Mouse (Mus musculus): Measurements from ENCODE around the gene Akr1b8.
"Not testable (repeated sequence)": the region's sequence is repeated elsewhere in the genome, so short reads cannot be mapped to it uniquely, and the experiment has no call there.

Gene Akr1b8

DNA sequence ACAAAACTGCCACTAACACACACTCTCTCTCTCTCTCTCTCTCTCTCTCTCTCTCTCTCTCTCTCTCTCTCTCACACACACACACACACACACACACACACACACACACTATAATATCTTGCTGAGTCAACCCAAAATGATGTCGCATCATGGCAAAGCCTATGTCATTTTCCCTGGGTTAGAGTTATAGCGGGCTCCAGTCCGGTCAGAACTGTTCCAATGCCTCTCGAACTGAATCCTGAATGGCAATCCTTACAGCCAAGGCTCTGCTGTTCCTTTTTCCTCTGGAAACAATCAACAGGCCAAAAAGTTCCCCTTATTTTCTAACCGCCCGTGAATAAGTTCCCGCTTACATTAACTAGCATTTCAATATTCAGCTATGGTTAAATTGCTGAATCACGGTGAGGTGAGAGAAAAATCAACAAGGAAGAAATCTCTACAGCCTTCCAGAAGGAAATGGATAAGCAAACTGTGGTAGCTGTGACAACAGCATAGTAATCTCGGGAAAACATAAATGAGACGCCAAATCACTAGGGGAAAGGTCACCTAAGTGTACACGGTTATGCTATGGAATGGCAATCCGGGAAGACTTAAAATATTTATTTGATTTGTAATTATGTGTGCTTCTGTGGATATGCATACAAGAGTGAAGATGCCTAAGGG, 3.8 kb upstream of the Akr1b8 start:
- DNase-seq (ENCODE audit: low spot score), result no peak

GRCm38 (mm10) chr6:34351481-34351880, 2.4 kb upstream of the Akr1b8 start:
- DNase-seq (ENCODE audit: low spot score), result not testable (repeated sequence)

- no peak for DNase-seq (ENCODE audit: low spot score)
Measured at GRCm38 (mm10) chr6:34352401-34352800, 1.5 kb upstream of the Akr1b8 start.

- no peak for DNase-seq (ENCODE audit: low spot score)
Measured at GRCm38 (mm10) chr6:34354354-34355348, 732 bp downstream of the Akr1b8 start.

DNA sequence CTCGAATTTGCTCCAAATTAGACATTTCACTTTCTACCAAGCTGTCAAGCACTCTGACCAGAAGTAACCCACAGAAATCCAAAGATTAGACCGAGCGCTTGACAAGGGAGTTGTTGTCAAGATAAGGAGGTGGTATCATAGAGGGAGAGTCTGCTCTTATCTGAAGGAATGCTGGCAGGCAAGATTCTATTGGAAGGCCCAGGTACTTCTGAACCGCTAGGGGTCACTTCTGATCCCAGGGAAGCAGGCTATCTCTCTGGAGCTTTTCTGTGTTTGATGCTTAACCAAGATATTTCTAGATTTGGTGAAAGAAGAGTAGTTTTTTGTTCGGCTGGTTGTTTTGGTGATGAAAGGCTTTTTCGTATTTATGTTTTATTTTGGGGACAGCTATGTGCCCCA, 1.4 kb downstream of the Akr1b8 start:
- DNase-seq (ENCODE audit: low spot score), result no peak

DNA sequence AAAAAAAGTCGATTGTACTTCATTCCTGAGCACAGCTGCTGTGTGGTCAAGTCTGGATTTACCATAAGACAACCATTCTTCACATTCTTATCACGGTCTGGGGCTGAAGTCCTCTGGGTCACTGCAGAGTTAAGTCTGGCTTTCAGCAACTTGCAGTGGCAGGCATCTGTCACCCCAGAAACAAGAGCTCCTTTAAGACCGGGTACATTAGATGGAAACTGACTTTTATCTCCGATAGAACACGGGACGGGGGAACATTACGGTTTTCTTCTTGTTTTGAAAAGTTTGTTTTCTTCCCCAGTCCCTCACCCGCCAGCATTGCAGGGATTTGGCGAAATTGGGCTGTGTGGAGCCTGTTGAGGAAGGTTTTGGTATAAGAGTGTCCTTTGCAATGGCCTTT, 1.9 kb downstream of the Akr1b8 start:
- no peak for DNase-seq (ENCODE audit: low spot score)

- DNase-seq (ENCODE audit: low spot score), result no peak
Measured at GRCm38 (mm10) chr6:34364217-34365136, 10.6 kb downstream of the Akr1b8 start.

- no peak for DNase-seq (ENCODE audit: low spot score)
Measured at GRCm38 (mm10) chr6:34367998-34368397, 14.1 kb downstream of the Akr1b8 start.

GRCm38 (mm10) chr6:34370081-34370480, 16.2 kb downstream of the Akr1b8 start:
- DNase-seq (ENCODE audit: low spot score), result no peak

GRCm38 (mm10) chr6:34371700-34372351, 17.9 kb downstream of the Akr1b8 start:
- peak; percentile 85 for DNase-seq (ENCODE audit: low spot score)

DNA sequence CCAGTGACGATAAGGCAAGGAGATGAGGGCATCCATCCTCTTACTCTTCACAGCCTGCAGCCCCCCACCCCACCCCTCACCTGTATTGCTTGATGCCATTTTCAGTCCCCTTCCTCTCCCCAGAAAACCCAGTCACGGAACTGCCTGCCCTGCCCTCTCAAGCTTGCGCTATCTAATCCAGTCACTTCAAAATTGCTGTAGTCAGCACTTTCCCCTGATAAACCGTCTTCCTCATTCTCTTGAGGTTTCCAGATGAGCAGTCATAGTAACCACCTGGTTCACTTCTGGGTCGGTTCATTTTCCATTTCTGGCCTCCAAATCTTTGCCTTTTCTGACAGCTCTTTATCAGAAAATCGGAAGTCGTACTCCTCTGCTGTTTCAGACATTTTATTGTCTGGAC, 19.9 kb downstream of the Akr1b8 start:
- DNase-seq (ENCODE audit: low spot score), result no peak

DNA sequence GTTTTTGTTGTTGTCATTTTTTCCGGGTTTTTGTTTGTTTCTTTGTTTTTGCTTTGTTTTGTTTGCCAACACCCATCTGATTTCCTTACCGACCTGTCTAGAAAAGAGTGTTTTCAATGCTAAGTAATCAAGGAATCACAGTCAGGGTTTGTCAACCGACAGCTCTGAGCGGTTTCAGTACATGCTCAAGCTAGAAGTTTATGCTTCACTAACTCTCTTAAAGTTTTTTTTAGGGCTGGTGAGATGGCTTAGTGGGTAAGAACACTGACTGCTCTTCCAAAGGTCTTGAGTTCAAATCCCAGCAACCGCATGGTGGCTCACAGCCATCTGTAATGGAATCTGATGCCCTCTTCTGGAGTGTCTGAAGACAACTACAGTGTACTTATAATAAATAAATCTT, 22.0 kb downstream of the Akr1b8 start:
- not testable (repeated sequence) for DNase-seq (ENCODE audit: low spot score)

- DNase-seq (ENCODE audit: low spot score), result no peak
Measured at GRCm38 (mm10) chr6:34383401-34383800, 29.5 kb downstream of the Akr1b8 start.

GRCm38 (mm10) chr6:34384110-34384661, 30.3 kb downstream of the Akr1b8 start, which contains the start of gene Akr1b10:
Akr1b10 (plus strand) TSS chr6:34384218.
- DNase-seq (ENCODE audit: low spot score), result peak; percentile 80

DNA sequence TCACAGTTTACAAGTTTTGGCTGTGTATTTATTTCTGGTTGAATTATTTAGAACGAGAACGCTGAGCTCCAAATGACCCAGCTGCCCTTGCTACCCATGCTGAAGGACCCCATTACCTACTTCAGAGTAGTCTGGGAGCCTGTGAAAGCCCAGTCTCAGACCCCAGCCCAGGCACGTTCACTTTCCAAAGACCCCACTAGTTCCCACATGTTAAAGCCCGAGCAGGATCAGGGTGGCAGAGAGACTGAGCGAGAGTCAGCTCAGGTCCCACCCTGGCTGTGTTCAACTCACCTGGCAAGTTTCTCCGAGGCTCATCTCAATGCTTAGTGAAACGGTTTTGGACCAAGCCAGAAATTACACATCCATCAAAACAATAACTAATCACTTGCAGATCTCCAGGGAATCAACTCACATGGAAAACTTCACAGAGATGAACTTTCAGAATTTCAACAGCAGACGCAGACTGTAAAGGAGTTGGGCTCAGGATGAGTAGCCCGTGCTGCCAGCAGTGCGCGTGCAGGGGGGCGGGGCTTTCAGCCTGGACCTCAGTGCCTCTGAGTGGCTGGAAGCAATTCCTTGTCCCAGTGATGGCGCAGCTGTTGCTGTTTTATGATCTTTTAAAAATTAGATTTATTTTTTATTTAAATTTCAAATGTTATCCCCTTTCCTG, 30.9 kb downstream of the Akr1b8 start:
- peak; percentile 52 for DNase-seq (ENCODE audit: low spot score)

- DNase-seq (ENCODE audit: low spot score), result peak; percentile 40
Measured at GRCm38 (mm10) chr6:34388420-34389156, 34.7 kb downstream of the Akr1b8 start.

- DNase-seq (ENCODE audit: low spot score), result peak; percentile 51
Measured at GRCm38 (mm10) chr6:34395897-34396296, 42.0 kb downstream of the Akr1b8 start.

DNA sequence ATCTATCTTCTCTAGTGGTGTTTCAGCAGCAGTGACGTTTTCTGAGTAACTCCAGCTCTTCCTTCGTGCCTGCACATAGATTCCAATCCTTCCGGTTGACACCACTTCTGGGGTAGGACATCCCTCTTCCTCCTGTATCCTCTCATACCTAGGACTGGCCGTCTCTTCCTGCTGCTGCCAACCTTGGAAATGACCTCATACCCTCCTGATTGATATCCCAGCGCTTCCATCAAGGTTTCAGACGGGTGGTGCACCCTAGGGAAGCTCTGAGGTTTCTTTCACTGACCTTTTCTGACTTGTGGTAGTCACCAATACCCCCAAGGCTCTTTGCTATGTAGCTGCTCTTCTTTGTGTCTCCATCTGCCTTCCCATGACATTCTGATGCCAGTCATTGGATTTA, 44.5 kb downstream of the Akr1b8 start:
- DNase-seq (ENCODE audit: low spot score), result no peak

- DNase-seq (ENCODE audit: low spot score), result peak; percentile 44
Measured at GRCm38 (mm10) chr6:34399606-34400220, 45.8 kb downstream of the Akr1b8 start.
